Mouse (Mus musculus): ENCODE results near the gene Olfr1031.
"Not testable (repeated sequence)": the region's sequence is repeated elsewhere in the genome, so short reads cannot be mapped to it uniquely, and the experiment has no call there.

The Olfr1031 gene

DNA sequence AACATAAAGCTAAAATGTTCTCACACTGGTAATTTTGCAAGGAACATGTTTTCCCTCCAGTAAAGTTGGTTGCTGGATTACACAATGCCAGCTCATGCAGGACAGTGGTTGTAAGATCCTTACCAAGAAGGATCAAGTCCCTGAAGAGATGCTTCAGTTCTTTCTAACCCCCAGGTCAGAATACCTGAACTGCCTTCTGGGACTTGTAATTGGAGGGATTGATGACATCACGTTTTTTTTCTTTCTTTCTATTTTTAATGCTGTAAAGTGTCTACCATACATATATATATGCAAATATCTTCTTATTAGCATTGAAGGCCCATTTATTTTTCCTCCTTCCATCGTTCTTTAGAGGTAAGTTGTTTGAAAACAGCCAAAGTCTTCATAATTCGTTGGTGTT is at the start of gene Olfr1031:
Olfr1031 (plus strand) TSS at position 301 of the 400 bp plus-strand sequence.
- in situ Hi-C loops (cut with MboI; ENCODE audit: unreplicated experiment in 2 of 2) = no loop called here

DNA sequence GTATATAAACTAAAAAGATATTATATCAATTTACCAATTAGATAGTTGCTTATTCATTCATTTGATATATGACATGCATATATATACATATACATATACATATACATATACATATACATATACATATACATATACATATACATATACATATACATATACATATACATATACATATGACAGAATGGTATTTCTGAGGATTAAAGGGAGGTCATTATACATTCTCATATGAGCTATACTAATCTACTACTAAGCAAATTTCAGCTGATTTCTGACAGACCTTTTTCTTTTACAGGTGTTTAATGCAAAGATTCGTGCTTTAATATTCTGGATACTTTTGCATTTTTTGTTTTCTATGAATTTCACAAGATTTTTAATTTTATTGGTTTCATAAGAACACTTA is 40.0 kb upstream of the Olfr1031 start, which contains the start of gene Olfr1028:
Olfr1028 (plus strand) TSS at position 301 of the 400 bp plus-strand sequence.
- in situ Hi-C loops (cut with MboI; ENCODE audit: unreplicated experiment in 2 of 2) = no loop called here

DNA sequence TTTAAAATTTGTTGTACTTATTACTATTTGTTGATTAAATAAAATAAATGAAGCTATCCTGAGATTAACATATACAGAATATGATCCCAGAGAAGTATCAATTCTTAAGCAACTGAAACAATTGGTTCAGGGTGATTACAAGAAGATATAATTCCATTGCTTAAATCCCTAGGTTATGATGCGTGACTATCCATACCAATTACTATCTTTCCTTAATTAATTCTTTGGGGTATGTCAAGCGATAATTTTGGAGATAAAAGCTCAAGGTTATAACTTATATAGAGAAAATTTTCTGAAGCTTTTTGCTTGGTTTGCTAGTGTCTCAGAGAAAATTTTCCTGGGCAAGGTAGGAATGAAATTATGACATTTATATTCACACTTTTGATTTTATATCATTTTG is 16.5 kb upstream of the Olfr1031 start, which contains the start of gene Olfr1029:
Olfr1029 (plus strand) TSS at position 301 of the 400 bp plus-strand sequence.
- in situ Hi-C loops (cut with MboI; ENCODE audit: unreplicated experiment in 2 of 2) = no loop called here

DNA sequence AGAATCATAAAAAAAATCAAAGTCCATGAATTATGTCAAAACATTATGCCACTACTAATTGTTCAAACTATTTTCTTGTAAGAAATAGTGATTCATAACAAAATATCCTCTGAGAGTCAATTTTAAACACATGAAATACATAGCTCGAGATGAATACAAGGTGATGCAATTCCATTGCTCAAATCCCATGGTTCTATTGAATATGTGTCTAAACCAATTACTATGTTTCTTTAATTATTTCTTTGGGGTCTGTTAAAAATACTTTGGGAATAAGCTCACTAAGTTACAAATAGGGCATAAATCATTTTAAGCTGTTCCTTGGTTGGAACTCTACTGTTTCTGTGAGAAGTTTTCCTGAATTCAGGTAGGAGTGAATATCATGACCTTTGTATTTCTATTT is 11.1 kb upstream of the Olfr1031 start, which contains the start of gene Olfr1030:
Olfr1030 (plus strand) TSS at position 301 of the 400 bp plus-strand sequence.
- in situ Hi-C loops (cut with MboI; ENCODE audit: unreplicated experiment in 2 of 2) = no loop called here

DNA sequence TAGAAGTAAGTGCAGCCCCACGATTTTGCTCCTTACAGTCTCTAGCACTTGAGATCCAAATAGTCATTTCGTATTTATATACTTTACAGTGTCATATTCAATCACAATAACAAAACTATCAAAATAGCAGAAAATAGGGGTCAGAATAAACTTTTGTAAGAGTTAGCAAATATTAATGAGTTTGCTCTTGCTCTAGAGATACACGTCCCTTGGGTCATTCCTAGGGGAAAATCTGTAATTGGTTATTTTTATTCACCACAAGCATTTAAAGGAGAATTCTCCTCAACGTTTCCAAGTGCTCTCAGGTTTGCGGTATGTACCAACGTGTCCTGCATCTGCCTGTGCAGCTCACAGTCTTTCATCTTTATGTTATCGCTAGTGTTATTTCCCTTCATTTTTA is 15.1 kb downstream of the Olfr1031 start, which contains the start of gene Olfr1032:
Olfr1032 (plus strand) TSS at position 301 of the 400 bp plus-strand sequence.
- in situ Hi-C loops (cut with MboI; ENCODE audit: unreplicated experiment in 2 of 2) = no loop called here

DNA sequence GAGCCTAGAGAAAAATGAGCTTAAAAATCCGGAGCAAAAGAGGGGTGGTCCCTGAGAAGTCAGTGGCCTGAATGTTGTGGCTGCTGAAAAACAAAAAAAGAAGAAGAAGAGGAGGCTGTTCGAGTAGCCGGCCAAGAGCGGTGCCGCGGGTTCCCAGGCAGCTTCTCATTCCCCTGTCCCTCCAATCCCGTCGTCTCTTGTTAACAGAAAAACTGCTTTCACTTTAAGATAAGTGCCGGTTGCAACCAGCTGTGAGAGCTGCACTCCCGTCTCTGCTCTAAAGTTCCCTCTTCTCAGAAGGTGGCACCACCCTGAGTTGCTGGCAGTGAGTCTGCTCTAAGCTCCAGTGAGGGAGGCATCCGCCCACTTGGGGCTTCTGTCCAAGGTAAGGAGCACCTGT is 30.3 kb downstream of the Olfr1031 start, which contains the start of gene Olfr1033:
Olfr1033 (plus strand) TSS at position 228 of the 400 bp plus-strand sequence.
- in situ Hi-C loops (cut with MboI; ENCODE audit: unreplicated experiment in 2 of 2) = not testable (repeated sequence)

DNA sequence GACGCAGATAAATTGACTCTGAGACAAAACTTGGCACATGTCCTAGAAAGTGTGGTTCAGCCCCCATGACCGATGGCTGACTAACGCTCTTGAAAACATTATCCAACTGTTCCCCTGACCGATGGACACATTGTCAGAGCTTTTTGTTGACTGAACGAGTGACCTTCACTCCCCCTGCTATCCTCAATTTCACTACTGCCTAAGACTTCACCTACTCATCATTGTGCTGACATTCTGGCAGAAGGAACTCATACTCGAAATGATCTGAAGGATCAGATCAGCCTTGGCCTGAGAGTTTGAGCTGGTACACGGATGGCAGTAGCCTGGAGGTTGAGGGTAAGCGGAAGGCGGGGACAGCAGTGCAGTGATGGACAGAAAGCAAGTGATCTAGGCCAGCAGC is 31.4 kb downstream of the Olfr1031 start:
- in situ Hi-C loops (cut with MboI; ENCODE audit: unreplicated experiment in 2 of 2) = not testable (repeated sequence)

Data from v-Abl transformed pro-B cells (cell line).